Mouse (Mus musculus): ENCODE measurements at regions not wholly inside any gene's neighbourhood (a gene's known extent, or its start where the extent isn't known, plus 50 kb on each side); places are given as distances from the start of the nearest gene placed in this dataset.

DNA sequence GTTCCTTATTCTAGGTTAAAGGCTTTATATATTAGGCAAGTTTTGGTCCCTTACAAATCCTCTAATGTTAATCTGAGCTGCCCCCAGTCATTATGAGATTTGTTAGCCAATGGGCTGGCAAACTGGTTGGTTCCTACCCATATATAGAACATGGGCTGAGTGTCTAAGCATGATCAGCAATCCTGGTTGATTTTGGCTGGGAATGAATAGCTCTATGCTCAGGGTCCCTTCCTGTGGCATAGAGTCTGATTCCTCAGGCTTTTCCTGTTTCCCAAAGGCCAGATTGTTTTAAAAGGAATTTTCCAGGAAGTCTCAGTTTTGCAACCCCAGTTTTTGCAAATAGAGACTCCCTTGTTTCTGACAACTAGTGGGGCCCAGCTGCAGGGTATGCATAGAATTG lies 102.1 kb upstream of the 9330182O14Rik start:
- no peaks in the 10 kb centered on the region for H3K4me1 ChIP-seq
- H3K27ac ChIP-seq: no peak overlapping the region
- H3K36me3 ChIP-seq (replicated peaks): no peaks in the 10 kb centered on the region
- H3K9ac ChIP-seq: no peak overlapping the region
- ATAC-seq (replicated peaks): no peak
- no peaks in the 10 kb centered on the region for H3K9me3 ChIP-seq
- H3K27me3 ChIP-seq (replicated peaks): no peaks in the 10 kb centered on the region
- H3K4me3 ChIP-seq: no peak overlapping the region
- no peak overlapping the region for H3K4me2 ChIP-seq

GRCm38 (mm10) chr15:40036181-40036580 lies 98.0 kb upstream of the 9330182O14Rik start:
- H3K36me3 ChIP-seq (replicated peaks): no peaks in the 10 kb centered on the region
- 91% methylated on average over 1 of the region's 1 CpGs for WGBS

DNA sequence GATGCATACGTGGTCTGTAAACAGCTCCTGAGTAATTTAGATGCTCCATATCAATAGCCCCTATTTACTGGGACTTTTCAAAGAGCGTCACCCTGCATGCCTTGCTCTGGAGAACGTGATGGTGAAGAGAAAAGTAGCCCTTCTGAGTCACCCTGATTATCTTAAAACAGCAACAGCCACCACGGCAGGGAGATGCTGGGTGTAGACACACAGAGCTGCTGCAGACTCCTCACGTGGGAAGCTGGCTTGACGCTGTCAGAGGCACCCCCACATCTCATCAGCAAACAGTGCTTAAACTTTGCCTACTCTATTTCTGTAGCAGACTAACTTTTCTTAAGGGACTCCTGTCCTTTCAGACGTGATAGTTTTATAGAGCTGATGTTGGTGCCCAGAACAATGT lies 96.9 kb upstream of the 9330182O14Rik start:
- 71% methylated on average over 7 of the region's 7 CpGs for WGBS
- ATAC-seq (replicated peaks): no peak

More at GRCm38 (mm10) chr15:40036181-40036580, 98.0 kb upstream of the 9330182O14Rik start:
- Histone ChIP-seq H3K4me1 (no peaks in the 10 kb centered on the region), H3K9ac (no peak overlapping the region), H3K4me2 (no peak overlapping the region), H3K27ac (no peak overlapping the region), H3K4me3 (no peak overlapping the region), H3K9me3 (no peaks in the 10 kb centered on the region), H3K27me3 (replicated peaks) (no peaks in the 10 kb centered on the region)
- ATAC-seq (replicated peaks): no peak

DNA sequence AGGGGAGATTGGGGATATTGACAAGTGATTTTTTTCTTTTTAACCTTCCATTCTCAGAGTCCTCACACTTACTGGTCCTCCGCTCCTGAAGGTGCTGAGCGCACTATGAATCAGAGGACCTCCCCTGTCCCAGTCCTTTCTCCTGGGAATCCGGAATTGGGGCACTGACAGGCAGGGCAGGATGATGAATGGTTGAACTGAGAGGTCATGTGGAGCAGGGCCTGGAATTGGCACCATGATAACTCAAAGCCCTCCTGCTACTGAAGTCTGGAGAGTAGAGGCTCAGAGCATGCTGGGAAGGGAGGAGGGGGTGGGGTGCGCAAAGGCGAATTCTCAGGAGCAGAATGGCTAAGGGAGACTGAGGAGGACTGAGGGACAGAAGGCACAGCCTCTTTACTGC lies 87.9 kb upstream of the 9330182O14Rik start:
- H3K27ac ChIP-seq: no peak overlapping the region
- H3K9ac ChIP-seq: no peak overlapping the region
- no peak overlapping the region for H3K4me3 ChIP-seq
- no peaks in the 10 kb centered on the region for H3K4me1 ChIP-seq
- no peaks in the 10 kb centered on the region for H3K9me3 ChIP-seq
- H3K36me3 ChIP-seq (replicated peaks): no peaks in the 10 kb centered on the region
- ATAC-seq (replicated peaks): no peak
- 60% methylated on average over 5 of the region's 5 CpGs for WGBS
- H3K27me3 ChIP-seq (replicated peaks): no peaks in the 10 kb centered on the region
- H3K4me2 ChIP-seq: no peak overlapping the region

More for the DNA sequence above, 96.9 kb upstream of the 9330182O14Rik start:
- no peaks in the 10 kb centered on the region for H3K36me3 ChIP-seq (replicated peaks)
- no peak overlapping the region for H3K4me2 ChIP-seq
- no peak overlapping the region for H3K9ac ChIP-seq
- H3K9me3 ChIP-seq: no peaks in the 10 kb centered on the region
- no peak overlapping the region for H3K27ac ChIP-seq
- H3K4me1 ChIP-seq: no peaks in the 10 kb centered on the region
- H3K4me3 ChIP-seq: no peak overlapping the region
- no peaks in the 10 kb centered on the region for H3K27me3 ChIP-seq (replicated peaks)

GRCm38 (mm10) chr15:40047100-40047499 lies 87.1 kb upstream of the 9330182O14Rik start:
- H3K9ac ChIP-seq: no peak overlapping the region
- no peak for ATAC-seq (replicated peaks)
- H3K4me1 ChIP-seq: no peaks in the 10 kb centered on the region
- 82% methylated on average over 1 of the region's 1 CpGs for WGBS
- no peak overlapping the region for H3K27ac ChIP-seq
- H3K4me3 ChIP-seq: no peak overlapping the region
- H3K27me3 ChIP-seq (replicated peaks): no peaks in the 10 kb centered on the region
- no peaks in the 10 kb centered on the region for H3K36me3 ChIP-seq (replicated peaks)
- no peak overlapping the region for H3K4me2 ChIP-seq
- H3K9me3 ChIP-seq: no peaks in the 10 kb centered on the region

- Histone ChIP-seq H3K9ac (no peak overlapping the region), H3K4me1 (0 out of 2 replicates have a peak, but pooled peaks cover 4% of the 10 kb centered on the region), H3K36me3 (replicated peaks) (no peaks in the 10 kb centered on the region), H3K27ac (no peak overlapping the region), H3K4me2 (no peak overlapping the region), H3K4me3 (no peak overlapping the region), H3K27me3 (replicated peaks) (no peaks in the 10 kb centered on the region), H3K9me3 (no peaks in the 10 kb centered on the region)
- ATAC-seq (replicated peaks): no peak
- WGBS: 87% methylated on average over 2 of the region's 2 CpGs
These were observed 66.1 kb upstream of the 9330182O14Rik start for GRCm38 (mm10) chr15:40068051-40068450.

DNA sequence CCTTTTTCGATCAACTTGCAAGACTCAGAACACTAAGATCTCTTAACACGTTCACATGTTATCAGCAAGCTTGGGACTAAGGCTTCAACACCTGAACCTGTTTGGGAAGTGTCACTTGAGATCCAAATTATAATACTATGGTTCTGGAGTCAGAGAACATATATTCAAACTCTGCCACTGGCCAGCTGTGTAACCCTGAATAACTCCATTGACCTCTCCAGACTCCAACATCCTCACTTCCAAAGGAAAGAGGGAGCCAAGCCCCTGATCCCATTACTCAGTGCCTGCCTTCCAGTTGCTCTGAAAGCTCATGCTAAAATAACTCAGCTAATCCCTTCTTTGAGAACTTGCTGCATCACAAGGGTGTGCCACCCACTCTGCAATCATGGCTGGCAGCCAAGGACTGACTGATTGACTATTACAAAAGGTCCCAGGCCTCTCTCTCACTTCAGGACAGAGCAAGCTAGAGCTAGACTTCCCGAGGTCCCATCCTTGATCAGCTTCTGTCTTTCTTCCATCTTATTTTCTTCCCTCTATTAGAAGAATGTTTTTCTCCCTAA lies 58.8 kb upstream of the 9330182O14Rik start:
- Histone ChIP-seq H3K9me3 (no peaks in the 10 kb centered on the region), H3K36me3 (replicated peaks) (no peaks in the 10 kb centered on the region), H3K9ac (no peak overlapping the region), H3K27ac (no peak overlapping the region), H3K27me3 (replicated peaks) (no peaks in the 10 kb centered on the region), H3K4me2 (no peak overlapping the region), H3K4me1 (no peaks in the 10 kb centered on the region), H3K4me3 (no peak overlapping the region)
- ATAC-seq (replicated peaks): 0 out of 2 replicates have a peak, but pooled peaks have one; percentile 45
- 57% methylated on average over 3 of the region's 3 CpGs for WGBS

- H3K4me1 ChIP-seq: no peaks in the 10 kb centered on the region
- ATAC-seq (replicated peaks): no peak
- H3K27me3 ChIP-seq (replicated peaks): no peaks in the 10 kb centered on the region
- H3K36me3 ChIP-seq (replicated peaks): no peaks in the 10 kb centered on the region
- H3K9me3 ChIP-seq: no peaks in the 10 kb centered on the region
- no peak overlapping the region for H3K27ac ChIP-seq
- H3K4me2 ChIP-seq: no peak overlapping the region
- no peak overlapping the region for H3K4me3 ChIP-seq
- H3K9ac ChIP-seq: no peak overlapping the region
- 86% methylated on average over 6 of the region's 6 CpGs for WGBS
These were observed 54.3 kb upstream of the 9330182O14Rik start for GRCm38 (mm10) chr15:40079872-40080271.
